Mouse (Mus musculus) liver, embryonic 16.5 days (tissue): ENCODE results near the gene Smad3. TPM values are rescaled to one million over a fixed set of nuclear protein-coding genes. Genes with fewer than 3 reads are reported as not detected.

ENCODE experiments used
- ATAC-seq: fragments of 200-750 bp; cut with Nextera tagmentation; 2 replicates; pipeline ENCODE4 v1.8.0; 2017; ENCODE audit warnings: low read depth, mild to moderate bottlenecking, moderate number of reproducible peaks, moderate library complexity
- H3K27ac ChIP-seq: fragments of 300-500 bp; sonication (generic); 2 replicates; pipeline ENCODE4 v1.5.1; 2014; ENCODE audit warnings: mild to moderate bottlenecking, low read length
- H3K27me3 ChIP-seq: fragments of 300-500 bp; sonication (generic); 2 replicates; pipeline ENCODE4 v1.6.1; 2014; ENCODE audit warnings: low read depth, low read length, mixed read lengths; ENCODE audit not compliant: control insufficient read depth, insufficient read depth
- H3K36me3 ChIP-seq: fragments of 300-500 bp; sonication (generic); 2 replicates; pipeline ENCODE4 v1.6.1; 2014; ENCODE audit warnings: mild to moderate bottlenecking; ENCODE audit not compliant: control insufficient read depth, insufficient read depth
- H3K4me1 ChIP-seq: fragments of 300-500 bp; sonication (generic); 2 replicates; pipeline ENCODE4 v1.6.1; 2014; ENCODE audit warnings: low read depth, low read length, mixed read lengths; ENCODE audit not compliant: control insufficient read depth
- H3K4me2 ChIP-seq: fragments of 300-500 bp; sonication (generic); 2 replicates; pipeline ENCODE4 v1.6.1; 2014; ENCODE audit warnings: low read depth, low read length, mixed read lengths
- H3K4me3 ChIP-seq: fragments of 300-500 bp; sonication (generic); 2 replicates; pipeline ENCODE4 v1.5.1; 2014; ENCODE audit warnings: low read depth, mild to moderate bottlenecking, low read length
- H3K9ac ChIP-seq: fragments of 300-500 bp; sonication (generic); 2 replicates; pipeline ENCODE4 v1.6.1; 2014; ENCODE audit warnings: low read depth, low read length
- H3K9me3 ChIP-seq: fragments of 300-500 bp; sonication (generic); replicated peaks from 2 replicates; pipeline ENCODE4 v1.6.1; 2016; ENCODE audit warnings: low read length; ENCODE audit not compliant: control insufficient read depth
- WGBS: fragments of 180-500 bp; shearing (Covaris S2); extraction: QIAGEN DNeasy Blood & Tissue Kit; methylation state at CpG from one replicate; pipeline ENCODE4 v1.1.7; 2014; ENCODE audit not compliant: insufficient replicate concordance; 5-methylcytosine and 5-hydroxymethylcytosine counted together
- polyA plus RNA-seq: library from polyadenylated mRNA; unstranded; fragments of >200 nt; fragmentation: Nextera tagmentation; extraction: Ambion mirVana; gene quantifications from 2 replicates; pipeline ENCODE4 v1.2.1, GENCODE M21; 2015

Gene Smad3
- polyA plus RNA-seq, 1 experiment from 2014 or later: 2.7 TPM

DNA sequence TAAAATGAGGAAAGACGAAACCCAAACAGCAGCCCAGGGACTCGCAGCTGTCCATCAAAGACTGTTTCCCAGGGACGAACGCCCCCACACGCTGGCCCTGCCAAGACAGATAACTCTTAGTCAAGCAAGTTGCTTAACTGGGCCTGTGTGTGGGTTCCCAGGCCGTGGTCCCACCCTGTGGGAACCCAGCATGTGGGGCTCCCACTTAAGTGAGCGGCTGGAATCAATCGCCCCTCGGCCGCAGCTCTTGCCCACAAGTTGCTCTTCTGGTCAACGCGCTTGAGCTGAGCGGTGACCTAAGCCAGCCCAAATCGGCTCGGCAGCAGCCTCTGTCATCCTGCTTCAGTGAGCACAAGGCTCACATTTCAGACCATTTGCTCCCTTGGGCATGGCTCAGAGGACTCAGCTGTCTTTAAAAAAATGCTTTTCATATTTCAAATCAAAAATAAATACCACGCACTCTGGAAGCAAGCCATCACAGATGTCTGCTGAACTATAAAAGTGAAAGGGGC lies 55.2 kb downstream of the Smad3 start:
- no peak overlapping the region for H3K27ac ChIP-seq
- WGBS: 58% methylated on average over 16 of the region's 16 CpGs

DNA sequence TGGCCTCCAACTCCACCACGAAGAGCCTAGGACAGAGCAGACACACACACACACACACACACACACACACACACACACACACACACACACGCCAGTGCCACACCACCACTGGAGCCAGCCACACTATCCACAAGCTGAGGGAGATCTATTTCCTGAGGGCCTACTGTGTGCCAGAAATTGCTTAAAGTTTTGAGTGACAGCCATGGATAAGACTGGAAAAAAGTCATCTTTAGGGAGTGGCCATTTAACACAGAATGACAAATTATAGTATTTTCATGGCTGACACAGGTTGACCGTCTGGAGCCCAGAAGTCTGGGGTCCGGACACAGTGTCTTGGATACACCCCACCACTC lies 55.9 kb downstream of the Smad3 start:
- Histone ChIP-seq H3K4me3 (no peak overlapping the region), H3K4me2 (no peak overlapping the region), H3K4me1 (peaks cover 29% of the 10 kb centered on the region), H3K27me3 (no peaks in the 10 kb centered on the region), H3K9me3 (no peaks in the 10 kb centered on the region), H3K36me3 (no peaks in the 10 kb centered on the region), H3K9ac (no peak overlapping the region), H3K27ac (no peak overlapping the region)
- no peak for ATAC-seq
- 71% methylated on average over 4 of the region's 4 CpGs for WGBS

More for the DNA sequence above, 55.2 kb downstream of the Smad3 start:
- Histone ChIP-seq H3K4me2 (no peak overlapping the region), H3K36me3 (no peaks in the 10 kb centered on the region), H3K9me3 (no peaks in the 10 kb centered on the region), H3K9ac (no peak overlapping the region), H3K4me1 (peaks cover 23% of the 10 kb centered on the region), H3K27me3 (no peaks in the 10 kb centered on the region), H3K4me3 (no peak overlapping the region)
- ATAC-seq: no peak

DNA sequence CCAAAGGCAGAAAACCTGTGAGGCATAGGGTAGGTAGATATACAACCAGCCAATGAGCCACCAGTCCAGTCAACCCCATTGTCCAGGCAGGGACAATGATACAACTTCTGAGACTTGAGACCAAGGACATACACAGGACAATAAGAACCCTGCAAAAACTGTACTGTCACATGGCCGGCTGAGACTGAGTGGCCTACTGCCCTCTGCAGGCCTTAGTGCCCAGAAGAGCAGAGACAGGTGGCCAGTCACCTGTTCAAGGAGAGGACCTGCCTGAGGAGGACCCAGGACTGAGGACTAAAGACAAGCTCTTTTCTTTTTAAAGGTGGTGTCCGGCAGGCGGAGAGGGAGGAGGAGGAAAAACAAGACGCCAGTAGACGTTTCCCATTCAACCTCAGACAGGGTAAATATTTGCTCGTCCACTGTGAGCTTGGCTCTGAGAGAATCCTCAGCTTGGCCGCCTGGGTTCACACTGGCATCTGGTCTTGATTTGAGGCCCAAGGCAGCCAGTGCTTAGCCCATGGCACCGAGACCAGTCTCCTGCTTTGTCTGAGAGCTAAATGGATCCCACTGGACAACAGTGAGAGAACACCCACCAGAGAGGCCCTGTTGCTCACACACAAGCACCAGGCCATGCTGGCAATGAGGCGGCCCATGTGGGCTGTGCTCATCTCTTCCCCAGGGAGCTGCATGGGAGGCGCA lies 56.4 kb downstream of the Smad3 start:
- ATAC-seq: no peak
- Histone ChIP-seq H3K4me3 (no peak overlapping the region), H3K4me1 (peaks cover 34% of the 10 kb centered on the region), H3K9me3 (no peaks in the 10 kb centered on the region), H3K27me3 (no peaks in the 10 kb centered on the region), H3K9ac (no peak overlapping the region), H3K27ac (no peak overlapping the region), H3K36me3 (no peaks in the 10 kb centered on the region), H3K4me2 (no peak overlapping the region)
- WGBS: 78% methylated on average over 10 of the region's 10 CpGs

DNA sequence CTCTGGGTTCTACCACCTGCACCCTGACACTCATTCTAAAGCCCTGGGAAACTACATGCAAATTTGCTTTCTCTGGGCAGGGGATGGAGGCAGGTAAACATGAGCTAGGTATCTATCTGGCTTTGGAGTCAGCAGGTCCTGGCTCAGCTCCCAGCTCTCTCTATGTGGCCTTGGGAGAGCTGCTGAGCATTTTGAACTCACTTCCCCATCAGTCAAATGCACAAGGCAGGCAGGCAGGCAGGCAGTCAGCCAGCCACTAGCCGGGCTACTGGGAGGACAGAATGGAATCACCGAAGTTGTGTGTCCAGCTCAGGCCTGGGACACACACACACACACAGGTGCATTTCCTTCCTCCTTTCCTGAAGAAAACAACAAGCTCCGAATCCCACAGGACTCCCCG lies 58.6 kb downstream of the Smad3 start:
- 0 out of 2 replicates have a peak overlapping the region, but pooled peaks have one; percentile 17 for H3K27ac ChIP-seq
- no peaks in the 10 kb centered on the region for H3K36me3 ChIP-seq
- no peak overlapping the region for H3K9ac ChIP-seq
- 75% methylated on average over 4 of the region's 4 CpGs for WGBS
- no peaks in the 10 kb centered on the region for H3K9me3 ChIP-seq
- H3K27me3 ChIP-seq: no peaks in the 10 kb centered on the region
- no peak overlapping the region for H3K4me2 ChIP-seq
- ATAC-seq: no peak
- H3K4me1 ChIP-seq: peaks cover 36% of the 10 kb centered on the region
- no peak overlapping the region for H3K4me3 ChIP-seq

DNA sequence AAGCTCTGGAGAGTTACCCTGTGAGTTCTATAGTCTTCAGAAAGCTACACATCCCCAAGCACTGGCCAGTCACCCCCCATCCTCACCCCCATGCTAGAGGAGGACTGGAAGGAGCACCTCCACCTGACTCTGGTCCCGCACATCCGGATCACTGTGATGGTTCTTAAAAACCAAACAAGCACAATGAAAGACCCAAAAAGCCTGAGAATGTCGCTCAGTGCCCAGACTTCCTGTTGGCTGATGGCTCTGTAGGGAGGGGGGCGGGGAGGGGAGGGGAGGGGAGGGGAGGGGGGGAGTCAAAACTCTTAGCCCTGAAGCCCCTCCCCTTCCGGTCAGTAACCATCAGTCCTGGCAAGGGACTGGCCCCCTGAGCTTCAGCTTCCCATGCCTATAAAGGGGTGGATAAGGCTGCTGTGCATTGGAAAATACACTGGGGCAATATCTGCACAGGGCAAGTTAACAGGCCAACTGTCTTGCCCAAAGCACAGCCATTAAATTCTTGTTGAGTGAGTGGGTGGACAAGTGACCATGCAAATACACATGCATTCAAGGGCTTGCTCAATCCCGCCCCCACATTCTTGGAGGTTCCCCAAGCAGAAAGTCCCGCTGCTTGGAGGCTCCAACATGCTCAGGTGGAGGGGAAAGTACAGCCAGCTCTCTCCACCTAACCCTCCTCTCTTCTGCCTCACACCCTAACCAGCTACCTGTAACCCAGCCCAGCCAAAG lies 59.3 kb downstream of the Smad3 start:
- H3K4me2 ChIP-seq: no peak overlapping the region
- H3K9ac ChIP-seq: no peak overlapping the region
- H3K27me3 ChIP-seq: no peaks in the 10 kb centered on the region
- 47% methylated on average over 6 of the region's 7 CpGs for WGBS
- H3K9me3 ChIP-seq: no peaks in the 10 kb centered on the region
- no peak overlapping the region for H3K4me3 ChIP-seq
- no peaks in the 10 kb centered on the region for H3K36me3 ChIP-seq
- 0 out of 2 replicates have a peak, but pooled peaks have one; percentile 9 for ATAC-seq
- H3K27ac ChIP-seq: no peak overlapping the region
- peaks cover 36% of the 10 kb centered on the region for H3K4me1 ChIP-seq

DNA sequence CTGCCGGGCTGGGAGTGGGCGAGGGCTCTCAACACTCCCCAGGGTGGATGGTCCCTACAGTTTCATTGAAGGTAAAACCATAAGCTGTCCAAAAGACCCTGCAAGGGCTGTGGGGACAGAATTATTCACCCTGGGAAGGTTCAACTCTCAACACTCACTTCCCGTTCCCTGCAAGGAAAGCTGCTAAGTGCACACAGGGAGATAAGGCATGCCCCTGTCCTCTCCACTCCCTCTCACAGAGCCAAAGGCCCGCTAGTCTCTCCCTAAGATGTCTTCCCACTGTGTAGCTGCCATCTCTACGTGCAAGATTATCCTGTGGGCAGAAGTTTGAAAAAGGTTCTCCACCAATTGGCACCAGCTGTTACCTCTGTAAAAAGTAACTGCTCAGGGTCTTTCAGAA lies 60.2 kb downstream of the Smad3 start:
- no peaks in the 10 kb centered on the region for H3K27me3 ChIP-seq
- no peak overlapping the region for H3K4me3 ChIP-seq
- no peaks in the 10 kb centered on the region for H3K9me3 ChIP-seq
- H3K36me3 ChIP-seq: no peaks in the 10 kb centered on the region
- no peak overlapping the region for H3K4me2 ChIP-seq
- ATAC-seq: peak; percentile 42; the same call in 1 of the 2 replicates
- 14% methylated on average over 5 of the region's 5 CpGs for WGBS
- H3K27ac ChIP-seq: no peak overlapping the region
- H3K4me1 ChIP-seq: peaks cover 36% of the 10 kb centered on the region
- H3K9ac ChIP-seq: no peak overlapping the region

DNA sequence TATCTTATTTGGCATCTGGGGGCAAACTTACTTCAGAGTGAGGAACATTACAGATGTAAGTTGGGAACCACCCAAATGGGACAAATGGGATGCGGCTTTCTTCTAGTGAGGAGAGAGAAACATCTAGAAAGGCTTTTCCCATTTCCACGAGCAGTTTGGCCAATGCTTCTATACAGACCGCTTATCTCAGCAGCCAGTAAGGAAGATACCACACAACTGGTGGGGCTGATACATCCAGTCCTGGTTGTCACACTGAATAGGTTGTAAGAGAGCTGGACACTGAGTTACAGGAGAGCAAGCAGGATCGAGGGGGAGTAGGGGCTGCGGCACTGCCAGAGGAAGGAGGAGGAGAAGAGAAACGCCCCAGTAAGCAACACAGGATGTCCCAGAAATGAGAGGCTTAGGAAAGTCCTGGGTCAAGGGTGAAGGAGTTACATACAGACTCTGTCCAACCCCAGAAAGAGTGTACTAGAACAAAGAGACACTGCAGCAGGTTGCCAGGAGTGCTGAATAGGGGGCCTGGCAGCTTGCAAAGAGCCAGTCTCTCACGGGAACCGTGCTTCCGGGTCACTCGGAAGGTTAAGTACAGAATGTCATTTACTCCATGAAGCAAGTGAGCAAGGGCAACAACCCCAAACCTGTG lies 61.2 kb downstream of the Smad3 start:
- peak overlapping the region; percentile 13; the same call in 1 of the 2 replicates for H3K4me2 ChIP-seq
- H3K27me3 ChIP-seq: no peaks in the 10 kb centered on the region
- H3K9me3 ChIP-seq: no peaks in the 10 kb centered on the region
- peak; percentile 64 for ATAC-seq
- 33% methylated on average over 10 of the region's 10 CpGs for WGBS
- no peak overlapping the region for H3K27ac ChIP-seq
- H3K4me3 ChIP-seq: no peak overlapping the region
- H3K4me1 ChIP-seq: peaks cover 33% of the 10 kb centered on the region
- H3K36me3 ChIP-seq: no peaks in the 10 kb centered on the region
- H3K9ac ChIP-seq: peak overlapping the region; percentile 7; the same call in 1 of the 2 replicates

DNA sequence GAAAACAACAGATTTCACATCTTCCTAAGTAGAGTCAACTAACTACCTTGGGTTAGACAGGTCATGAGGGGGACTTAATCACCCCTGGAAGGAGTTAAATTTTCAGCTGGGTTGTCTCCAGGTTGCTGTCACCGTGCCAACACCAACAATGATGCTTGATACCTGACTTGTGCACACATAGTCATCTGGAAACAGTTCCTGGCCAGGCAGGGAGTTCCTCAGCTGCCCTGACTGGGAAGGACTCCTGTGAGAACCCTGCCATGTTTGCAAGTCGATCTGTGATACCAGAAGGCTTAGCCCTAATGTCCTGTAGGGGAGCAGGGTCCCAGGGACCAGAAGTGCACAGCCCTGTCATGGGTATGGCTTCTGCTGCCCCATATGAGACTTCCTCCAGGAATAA lies 65.8 kb downstream of the Smad3 start:
- peaks cover 7% of the 10 kb centered on the region for H3K4me1 ChIP-seq
- 61% methylated on average over 2 of the region's 2 CpGs for WGBS
- no peak overlapping the region for H3K4me3 ChIP-seq
- H3K4me2 ChIP-seq: no peak overlapping the region
- no peaks in the 10 kb centered on the region for H3K27me3 ChIP-seq
- no peaks in the 10 kb centered on the region for H3K36me3 ChIP-seq
- H3K9me3 ChIP-seq: no peaks in the 10 kb centered on the region
- H3K9ac ChIP-seq: no peak overlapping the region
- no peak overlapping the region for H3K27ac ChIP-seq
- no peak for ATAC-seq
